Comparison of ENCODE assay signal across 14 mouse cellular contexts in genomic region chr7:101868241-101869162, GRCm38 (mm10). TPM values are rescaled to one million over a fixed set of nuclear protein-coding genes. Genes with fewer than 3 reads are reported as not detected.
DNase-seq lines count a peak whose midpoint lies in the region; ATAC-seq lines count a peak whose summit lies in the region.
"Had no signal": no experiment of that assay in that cellular context is flagged by ENCODE, and none has a peak within 500 bp of the region (broad histone marks: within the 10 kb centered on the region; RNA-seq: fewer than 3 reads in every experiment).

No protein-coding gene starts in this region.

- 83% methylated on average over 13 of the region's 13 CpGs for WGBS in limb, embryonic 11.5 days
- 84% methylated on average over 13 of the region's 13 CpGs for WGBS in limb, embryonic 10.5 days
- 54% methylated on average over 13 of the region's 13 CpGs for WGBS in heart, embryonic 14.5 days

- no peak overlapping the region for H3K4me2 ChIP-seq in limb, embryonic 11.5 days (ENCODE audit: low read depth, severe bottlenecking)
- no peak overlapping the region for H3K4me2 ChIP-seq in heart, embryonic 14.5 days (ENCODE audit: low read length)
- H3K4me2 ChIP-seq: neural tube, embryonic 13.5 days had no signal

- DNase-seq in limb, embryonic 11.5 days (ENCODE audit: low spot score), result no peak
- DNase-seq in limb, embryonic 10.5 days (ENCODE audit: low spot score), result no peak
- peak; percentile 60 for DNase-seq in kidney, postnatal 10 days
- DNase-seq in retina, postnatal 1 day, result peak; percentile 67
- no peak for DNase-seq in left cerebral cortex, adult 11 months (ENCODE audit: low spot score)
- DNase-seq in gastrocnemius, postnatal 10 days, result no peak
- no peak for DNase-seq in spleen, postnatal 36 days (ENCODE audit: low spot score in 2 of 2)
- DNase-seq: cerebellum, adult 11 months had no signal

- H3K27ac ChIP-seq in limb, embryonic 11.5 days (replicated peaks; ENCODE audit: low read depth, low read length), result no peak overlapping the region
- no peak overlapping the region for H3K27ac ChIP-seq in limb, embryonic 10.5 days
- peak overlapping the region; percentile 5 to 33; a peak in 2 of 4 replicates for H3K27ac ChIP-seq in heart, embryonic 14.5 days (replicated peaks in 1 of 2; ENCODE audit: control insufficient read depth in 1 of 2, insufficient read depth in 1 of 2, low read depth in 2 of 2, low read length in 2 of 2)
- H3K27ac ChIP-seq: liver, embryonic 14.5 days; neural tube, embryonic 13.5 days had no signal

- no peaks in the 10 kb centered on the region for H3K27me3 ChIP-seq in limb, embryonic 11.5 days (ENCODE audit: control insufficient read depth, insufficient read depth, low read length)
- H3K27me3 ChIP-seq in limb, embryonic 10.5 days (ENCODE audit: low read depth, poor library complexity, severe bottlenecking), result no peaks in the 10 kb centered on the region
- H3K27me3 ChIP-seq in heart, embryonic 14.5 days (ENCODE audit: control insufficient read depth, insufficient read depth, low read length), result no peaks in the 10 kb centered on the region
- H3K27me3 ChIP-seq: neural tube, embryonic 13.5 days had no signal

- ATAC-seq in limb, embryonic 11.5 days (ENCODE audit: insufficient number of reproducible peaks, low FRiP score, low TSS enrichment, low read depth), result peak; percentile 47; the same call in 1 of the 2 replicates
- ATAC-seq in heart, embryonic 14.5 days (ENCODE audit: insufficient number of reproducible peaks, insufficient read depth, low FRiP score, low read depth), result no peak
- ATAC-seq: hindbrain, embryonic 16.5 days had no signal

- H3K4me3 ChIP-seq in limb, embryonic 11.5 days (ENCODE audit: low read depth, low read length), result no peak overlapping the region
- H3K4me3 ChIP-seq in limb, embryonic 10.5 days, result no peak overlapping the region
- H3K4me3 ChIP-seq in heart, embryonic 14.5 days (ENCODE audit: control insufficient read depth in 1 of 2, insufficient read depth in 1 of 2, low read depth in 1 of 2, low read length in 2 of 2), result no peak overlapping the region
- H3K4me3 ChIP-seq: erythroblast, embryonic 14.5 days; neural tube, embryonic 13.5 days had no signal

- no peaks in the 10 kb centered on the region for H3K9me3 ChIP-seq in limb, embryonic 11.5 days (ENCODE audit: control insufficient read depth, low read length)
- no peaks in the 10 kb centered on the region for H3K9me3 ChIP-seq in limb, embryonic 10.5 days (replicated peaks)
- H3K9me3 ChIP-seq in heart, embryonic 14.5 days (ENCODE audit: control insufficient read depth, low read length), result no peaks in the 10 kb centered on the region
- H3K9me3 ChIP-seq: neural tube, embryonic 13.5 days had no signal

- no peak overlapping the region for H3K9ac ChIP-seq in limb, embryonic 11.5 days (ENCODE audit: low read length)
- no peak overlapping the region for H3K9ac ChIP-seq in heart, embryonic 14.5 days (ENCODE audit: low read length)
- H3K9ac ChIP-seq: liver, embryonic 14.5 days; neural tube, embryonic 13.5 days had no signal

- no peaks in the 10 kb centered on the region for H3K36me3 ChIP-seq in limb, embryonic 11.5 days (ENCODE audit: control insufficient read depth, insufficient read depth, low read length)
- no peaks in the 10 kb centered on the region for H3K36me3 ChIP-seq in limb, embryonic 10.5 days
- H3K36me3 ChIP-seq in heart, embryonic 14.5 days (ENCODE audit: control insufficient read depth, insufficient read depth, low read length), result no peaks in the 10 kb centered on the region
- H3K36me3 ChIP-seq: neural tube, embryonic 13.5 days had no signal

- no peaks in the 10 kb centered on the region for H3K4me1 ChIP-seq in limb, embryonic 11.5 days (ENCODE audit: control insufficient read depth, insufficient read depth, low read length)
- no peaks in the 10 kb centered on the region for H3K4me1 ChIP-seq in limb, embryonic 10.5 days
- peaks cover 21 to 32% of the 10 kb centered on the region in 2 experiments for H3K4me1 ChIP-seq in heart, embryonic 14.5 days (ENCODE audit: control insufficient read depth in 2 of 2, insufficient read depth in 2 of 2, low read length in 2 of 2)
- H3K4me1 ChIP-seq: neural tube, embryonic 13.5 days had no signal

RNA-seq across cellular contexts. Expression of gene Folr1, which starts 2.1 kb away (rescaled TPM):
- not detected in 2 replicates for polyA plus RNA-seq in limb, embryonic 11.5 days (2014; fragmentation: Nextera tagmentation; extraction: Ambion mirVana)
- not detected in 2 replicates for polyA plus RNA-seq in limb, embryonic 10.5 days (2016; fragmentation: Nextera tagmentation; extraction: Ambion mirVana)
- 5.0 and 6.5 TPM in 2 replicates for polyA plus RNA-seq in heart, embryonic 14.5 days (2014; fragmentation: Nextera tagmentation; extraction: Ambion mirVana)
- 1 to 10 TPM; 1.7 to 2.4 TPM for total RNA-seq in gastrocnemius, postnatal 10 days (2021)
- polyA plus RNA-seq: erythroblast, embryonic 14.5 days had no signal

RNA-seq across cellular contexts. Expression of gene Anapc15, which starts 5.0 kb away (rescaled TPM):
- 97.6 and 98.8 TPM in 2 replicates for polyA plus RNA-seq in limb, embryonic 11.5 days (2014; fragmentation: Nextera tagmentation; extraction: Ambion mirVana)
- 115 and 120 TPM in 2 replicates for polyA plus RNA-seq in limb, embryonic 10.5 days (2016; fragmentation: Nextera tagmentation; extraction: Ambion mirVana)
- 52.0 and 53.2 TPM in 2 replicates for polyA plus RNA-seq in heart, embryonic 14.5 days (2014; fragmentation: Nextera tagmentation; extraction: Ambion mirVana)
- total RNA-seq in gastrocnemius, postnatal 10 days (2021), result 10 to 100 TPM; 23.1 to 23.8 TPM

RNA-seq across cellular contexts. Expression of gene Folr2, which starts 11.5 kb away (rescaled TPM):
- 0.33 and 0.48 TPM in 2 replicates for polyA plus RNA-seq in limb, embryonic 11.5 days (2014; fragmentation: Nextera tagmentation; extraction: Ambion mirVana)
- polyA plus RNA-seq in limb, embryonic 10.5 days (2016; fragmentation: Nextera tagmentation; extraction: Ambion mirVana), result 0.21 TPM in 1 of 2 replicates, not detected in the other
- polyA plus RNA-seq in heart, embryonic 14.5 days (2014; fragmentation: Nextera tagmentation; extraction: Ambion mirVana), result 0.69 and 1.0 TPM in 2 replicates
- 1 to 10 TPM; 4.2 to 6.0 TPM for total RNA-seq in gastrocnemius, postnatal 10 days (2021)
- total RNA-seq: MEL had no signal
- polyA plus RNA-seq: erythroblast, embryonic 14.5 days had no signal

RNA-seq across cellular contexts. Expression of gene Inppl1, which starts 30.5 kb away (rescaled TPM):
- 44.8 and 49.7 TPM in 2 replicates for polyA plus RNA-seq in limb, embryonic 11.5 days (2014; fragmentation: Nextera tagmentation; extraction: Ambion mirVana)
- polyA plus RNA-seq in limb, embryonic 10.5 days (2016; fragmentation: Nextera tagmentation; extraction: Ambion mirVana), result 41.6 and 57.8 TPM in 2 replicates
- 32.1 and 34.9 TPM in 2 replicates for polyA plus RNA-seq in heart, embryonic 14.5 days (2014; fragmentation: Nextera tagmentation; extraction: Ambion mirVana)
- 10 to 100 TPM; 76.2 to 89.2 TPM for total RNA-seq in gastrocnemius, postnatal 10 days (2021)

RNA-seq across cellular contexts. Expression of gene Lamtor1, which starts 37.2 kb away (rescaled TPM):
- 139 and 150 TPM in 2 replicates for polyA plus RNA-seq in limb, embryonic 11.5 days (2014; fragmentation: Nextera tagmentation; extraction: Ambion mirVana)
- polyA plus RNA-seq in limb, embryonic 10.5 days (2016; fragmentation: Nextera tagmentation; extraction: Ambion mirVana), result 180 and 181 TPM in 2 replicates
- 142 and 146 TPM in 2 replicates for polyA plus RNA-seq in heart, embryonic 14.5 days (2014; fragmentation: Nextera tagmentation; extraction: Ambion mirVana)
- total RNA-seq in gastrocnemius, postnatal 10 days (2021), result 100 to 1,000 TPM; 101 to 114 TPM

Comparison
In these comparisons a context has a peak if more than half of its experiments do, and no peak if none do; other contexts are left out.
1. DNase-seq: peak in kidney, postnatal 10 days (single experiment) and retina, postnatal 1 day (single experiment); none in limb, embryonic 11.5 days (single experiment), limb, embryonic 10.5 days (single experiment), left cerebral cortex, adult 11 months (single experiment), gastrocnemius, postnatal 10 days (single experiment) and spleen, postnatal 36 days (0 of 2).
2. H3K27ac ChIP-seq: peak in heart, embryonic 14.5 days (2 of 2); none in limb, embryonic 11.5 days (single experiment) and limb, embryonic 10.5 days (single experiment).